ENCODE assay signal across 19 mouse cellular contexts in genomic region chr2:101567490-101567889, GRCm38 (mm10). TPM values are rescaled to one million over a fixed set of nuclear protein-coding genes. Genes with fewer than 3 reads are reported as not detected.
"Had no signal": no experiment of that assay in that cellular context is flagged by ENCODE, and none has a peak within 500 bp of the region (broad histone marks: within the 10 kb centered on the region; RNA-seq: fewer than 3 reads in every experiment).

No protein-coding gene starts in this region.

- H3K36me3 ChIP-seq: neural tube, embryonic 13.5 days; neural tube, embryonic 15.5 days; stomach, embryonic 15.5 days had no signal

- H3K9me3 ChIP-seq: neural tube, embryonic 13.5 days; neural tube, embryonic 15.5 days; stomach, embryonic 15.5 days had no signal

- H3K4me3 ChIP-seq: neural tube, embryonic 13.5 days; neural tube, embryonic 15.5 days; stomach, embryonic 15.5 days had no signal

- H3K4me1 ChIP-seq: stomach, embryonic 15.5 days had no signal

- H3K9ac ChIP-seq: neural tube, embryonic 13.5 days; neural tube, embryonic 15.5 days; stomach, embryonic 15.5 days had no signal

- DNase-seq: retina, postnatal 1 day; right cerebral cortex, adult 18-20 months; right cerebral cortex, postnatal 14 days; right cerebral cortex, postnatal 25 days; right cerebral cortex, postnatal 4 days; spleen, adult 18-20 months; thymus, adult 18-20 months; thymus, adult 2 months; thymus, postnatal 14 days; thymus, postnatal 25 days; thymus, postnatal 36 days had no signal

- H3K27me3 ChIP-seq: neural tube, embryonic 13.5 days; neural tube, embryonic 15.5 days; stomach, embryonic 15.5 days had no signal

- H3K27ac ChIP-seq: neural tube, embryonic 13.5 days; neural tube, embryonic 15.5 days; stomach, embryonic 15.5 days; stomach, postnatal 0 days had no signal

- H3K4me2 ChIP-seq: neural tube, embryonic 13.5 days; neural tube, embryonic 15.5 days; stomach, embryonic 15.5 days had no signal

RNA-seq across cellular contexts. Expression of gene Rag2, which starts 57.0 kb away (rescaled TPM):
- polyA plus RNA-seq: neural tube, embryonic 14.5 days; neural tube, embryonic 15.5 days; small intestine, adult 2 months; spleen, adult 2 months; stomach, embryonic 14.5 days; stomach, postnatal 0 days had no signal
